Mouse (Mus musculus) stomach, embryonic 16.5 days (tissue): ENCODE measurements at regions not wholly inside any gene's neighbourhood (a gene's known extent, or its start where the extent isn't known, plus 50 kb on each side); places are given as distances from the start of the nearest gene placed in this dataset.

Source experiments
- ATAC-seq: fragments of 200-750 bp; cut with Nextera tagmentation; 2 replicates; pipeline ENCODE4 v1.8.0; 2017; ENCODE audit warnings: moderate number of reproducible peaks, moderate TSS enrichment; ENCODE audit not compliant: insufficient read depth, low FRiP score
- H3K27ac ChIP-seq: fragments of 300-500 bp; sonication (generic); 2 replicates; pipeline ENCODE4 v1.5.1; 2014; ENCODE audit warnings: low read length
- H3K27me3 ChIP-seq: fragments of 300-500 bp; sonication (generic); 2 replicates; pipeline ENCODE4 v1.6.1; 2014; ENCODE audit warnings: low read length, control low read depth, mixed read lengths; ENCODE audit not compliant: control insufficient read depth, insufficient read depth
- H3K36me3 ChIP-seq: fragments of 300-500 bp; sonication (generic); 2 replicates; pipeline ENCODE4 v1.6.1; 2014; ENCODE audit warnings: low read length; ENCODE audit not compliant: control insufficient read depth, insufficient read depth
- H3K4me1 ChIP-seq: fragments of 300-500 bp; sonication (generic); 2 replicates; pipeline ENCODE4 v1.6.1; 2014; ENCODE audit warnings: low read length, control low read depth, mixed read lengths; ENCODE audit not compliant: control insufficient read depth, insufficient read depth
- H3K4me2 ChIP-seq: fragments of 300-500 bp; sonication (generic); 2 replicates; pipeline ENCODE4 v1.6.1; 2014; ENCODE audit warnings: low read depth, low read length, mixed read lengths
- H3K4me3 ChIP-seq: fragments of 300-500 bp; sonication (generic); replicated peaks from 2 replicates; pipeline ENCODE4 v1.5.1; 2014; ENCODE audit warnings: mild to moderate bottlenecking, low read length
- H3K9ac ChIP-seq: fragments of 300-500 bp; sonication (generic); 2 replicates; pipeline ENCODE4 v1.6.1; 2014; ENCODE audit warnings: low read length
- H3K9me3 ChIP-seq: fragments of 300-500 bp; sonication (generic); replicated peaks from 2 replicates; pipeline ENCODE4 v1.6.1; 2016; ENCODE audit warnings: low read length, control low read depth; ENCODE audit not compliant: control insufficient read depth
- WGBS: fragments of 180-500 bp; shearing (Covaris S2); extraction: QIAGEN DNeasy Blood & Tissue Kit; methylation state at CpG from one replicate; pipeline ENCODE4 v1.1.7; 2014; 5-methylcytosine and 5-hydroxymethylcytosine counted together

- H3K4me3 ChIP-seq = no peak overlapping the region
- H3K27ac ChIP-seq = no peak overlapping the region
- no peak for ATAC-seq
- 79% methylated on average over 2 of the region's 2 CpGs for WGBS
- H3K36me3 ChIP-seq = no peaks in the 10 kb centered on the region
- no peaks in the 10 kb centered on the region for H3K9me3 ChIP-seq
- H3K4me1 ChIP-seq = peaks cover 19% of the 10 kb centered on the region
- no peak overlapping the region for H3K9ac ChIP-seq
- H3K27me3 ChIP-seq = no peaks in the 10 kb centered on the region
- no peak overlapping the region for H3K4me2 ChIP-seq
Measured at GRCm38 (mm10) chr5:53377698-53378097, 88.3 kb upstream of the Rbpj start.

DNA sequence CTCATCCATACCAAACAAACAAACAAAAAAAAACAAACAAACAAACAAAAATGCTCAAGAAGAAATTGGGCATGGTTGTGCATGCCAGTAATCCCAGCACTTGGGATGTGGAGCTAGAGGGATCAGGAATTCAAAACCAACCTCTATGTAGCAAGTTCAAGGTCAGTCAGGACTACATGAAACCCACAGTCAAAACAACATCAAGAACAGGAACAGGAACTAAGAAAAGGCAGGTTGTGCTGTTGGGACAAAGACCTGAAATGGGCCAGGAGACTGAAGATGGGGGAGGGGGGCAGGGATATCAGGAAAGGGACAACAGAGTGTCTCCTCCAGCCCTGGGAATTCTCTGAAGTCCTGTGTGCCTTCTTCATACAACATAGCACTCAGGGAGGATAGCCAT lies 87.8 kb upstream of the Rbpj start:
- H3K9me3 ChIP-seq = no peaks in the 10 kb centered on the region
- no peak overlapping the region for H3K27ac ChIP-seq
- H3K4me2 ChIP-seq = no peak overlapping the region
- H3K4me3 ChIP-seq = no peak overlapping the region
- H3K9ac ChIP-seq = no peak overlapping the region
- no peaks in the 10 kb centered on the region for H3K36me3 ChIP-seq
- H3K27me3 ChIP-seq = no peaks in the 10 kb centered on the region
- no peak for ATAC-seq
- peaks cover 19% of the 10 kb centered on the region for H3K4me1 ChIP-seq

- no peak overlapping the region for H3K9ac ChIP-seq
- ATAC-seq = no peak
- no peaks in the 10 kb centered on the region for H3K36me3 ChIP-seq
- H3K9me3 ChIP-seq = no peaks in the 10 kb centered on the region
- H3K4me3 ChIP-seq = no peak overlapping the region
- no peak overlapping the region for H3K4me2 ChIP-seq
- no peaks in the 10 kb centered on the region for H3K27me3 ChIP-seq
- no peak overlapping the region for H3K27ac ChIP-seq
- 89% methylated on average over 7 of the region's 7 CpGs for WGBS
- peaks cover 19% of the 10 kb centered on the region for H3K4me1 ChIP-seq
Measured at GRCm38 (mm10) chr5:53378599-53378998, 87.4 kb upstream of the Rbpj start.

- peak overlapping the region; percentile 36 for H3K9ac ChIP-seq
- no peak overlapping the region for H3K4me2 ChIP-seq
- H3K36me3 ChIP-seq = no peaks in the 10 kb centered on the region
- H3K4me1 ChIP-seq = peaks cover 19% of the 10 kb centered on the region
- H3K27ac ChIP-seq = peak overlapping the region; percentile 77
- H3K4me3 ChIP-seq = no peak overlapping the region
- H3K27me3 ChIP-seq = no peaks in the 10 kb centered on the region
- H3K9me3 ChIP-seq = no peaks in the 10 kb centered on the region
- peak; percentile 70 for ATAC-seq
- 22% methylated on average over 17 of the region's 17 CpGs for WGBS
Measured at GRCm38 (mm10) chr5:53379612-53380011, 86.3 kb upstream of the Rbpj start.

DNA sequence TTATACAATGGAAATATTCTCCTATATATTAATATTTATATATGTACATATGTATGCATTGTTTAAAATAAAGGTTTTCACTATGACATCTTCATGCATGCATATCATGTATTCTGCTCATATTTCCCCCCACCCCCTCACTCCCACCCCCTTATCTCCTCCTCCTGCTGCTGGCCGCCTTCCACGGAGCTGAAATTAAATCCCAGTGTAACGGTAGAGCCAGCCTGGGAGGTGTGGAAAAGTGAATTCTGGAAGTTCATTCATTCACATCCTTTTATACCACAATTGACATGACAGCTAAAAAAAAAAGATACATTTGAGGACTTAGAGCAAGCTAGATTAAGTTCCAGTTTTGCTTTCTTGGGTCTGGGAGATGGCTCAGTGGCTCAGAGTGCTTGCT lies 85.7 kb upstream of the Rbpj start:
- Histone ChIP-seq H3K4me2 (no peak overlapping the region), H3K4me1 (peaks cover 19% of the 10 kb centered on the region), H3K27ac (peak overlapping the region; percentile 38), H3K9me3 (no peaks in the 10 kb centered on the region), H3K27me3 (no peaks in the 10 kb centered on the region), H3K36me3 (no peaks in the 10 kb centered on the region), H3K4me3 (no peak overlapping the region), H3K9ac (no peak overlapping the region)
- 39% methylated on average over 3 of the region's 3 CpGs for WGBS
- no peak for ATAC-seq

- Histone ChIP-seq H3K9me3 (no peaks in the 10 kb centered on the region), H3K4me3 (no peak overlapping the region), H3K9ac (0 out of 2 replicates have a peak overlapping the region, but pooled peaks have one; percentile 32), H3K27me3 (no peaks in the 10 kb centered on the region), H3K36me3 (no peaks in the 10 kb centered on the region), H3K4me1 (peaks cover 19% of the 10 kb centered on the region), H3K27ac (peak overlapping the region; percentile 62), H3K4me2 (no peak overlapping the region)
- 37% methylated on average over 13 of the region's 13 CpGs for WGBS
- ATAC-seq = peak; percentile 56; the same call in 1 of the 2 replicates
Measured at GRCm38 (mm10) chr5:53381492-53382199, 84.3 kb upstream of the Rbpj start.

- WGBS = 82% methylated on average over 7 of the region's 7 CpGs
- Histone ChIP-seq H3K4me1 (peaks cover 19% of the 10 kb centered on the region), H3K4me3 (no peak overlapping the region)
Measured at GRCm38 (mm10) chr5:53384026-53384425, 81.9 kb upstream of the Rbpj start.

GRCm38 (mm10) chr5:53385513-53386148 lies 80.3 kb upstream of the Rbpj start:
- H3K27me3 ChIP-seq = no peaks in the 10 kb centered on the region
- no peak overlapping the region for H3K9ac ChIP-seq
- H3K36me3 ChIP-seq = no peaks in the 10 kb centered on the region
- WGBS = 87% methylated on average over 3 of the region's 3 CpGs
- no peak overlapping the region for H3K27ac ChIP-seq
- H3K4me1 ChIP-seq = peaks cover 8% of the 10 kb centered on the region
- H3K9me3 ChIP-seq = no peaks in the 10 kb centered on the region
- no peak overlapping the region for H3K4me3 ChIP-seq
- no peak overlapping the region for H3K4me2 ChIP-seq
- no peak for ATAC-seq

More at GRCm38 (mm10) chr5:53384026-53384425, 81.9 kb upstream of the Rbpj start:
- no peak for ATAC-seq
- Histone ChIP-seq H3K9ac (no peak overlapping the region), H3K4me2 (no peak overlapping the region), H3K36me3 (no peaks in the 10 kb centered on the region), H3K9me3 (no peaks in the 10 kb centered on the region), H3K27me3 (no peaks in the 10 kb centered on the region), H3K27ac (no peak overlapping the region)

GRCm38 (mm10) chr5:53393571-53393970 lies 72.4 kb upstream of the Rbpj start:
- Histone ChIP-seq H3K27ac (no peak overlapping the region), H3K4me2 (no peak overlapping the region), H3K27me3 (no peaks in the 10 kb centered on the region), H3K4me1 (no peaks in the 10 kb centered on the region), H3K36me3 (no peaks in the 10 kb centered on the region), H3K4me3 (no peak overlapping the region), H3K9me3 (no peaks in the 10 kb centered on the region), H3K9ac (no peak overlapping the region)
- 84% methylated on average over 2 of the region's 2 CpGs for WGBS
- no peak for ATAC-seq
